8 mouse cellular contexts compared by ENCODE assay signal in the genomic region with DNA sequence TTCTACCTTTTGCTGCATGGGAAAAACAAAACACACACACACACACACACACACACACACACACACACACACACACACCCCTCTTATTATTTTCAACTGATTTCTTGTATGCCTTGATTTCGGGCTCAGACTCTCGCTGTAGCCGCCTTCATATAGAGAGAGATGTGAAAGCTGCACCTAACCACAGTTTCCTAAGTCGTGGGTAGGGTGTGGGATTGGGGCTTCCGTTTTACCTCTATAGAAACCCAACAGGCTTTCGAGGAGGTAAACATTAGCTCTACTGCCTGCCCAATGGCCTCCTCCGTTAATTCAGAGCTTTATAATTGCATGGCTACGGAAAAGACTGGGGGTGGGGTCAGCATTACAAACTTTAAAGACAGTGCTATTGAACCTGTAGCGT. TPM values are rescaled to one million over a fixed set of nuclear protein-coding genes. Genes with fewer than 3 reads are reported as not detected.
DNase-seq lines count a peak whose midpoint lies in the region; ATAC-seq and TF ChIP-seq lines count a peak whose summit lies in the region.

No protein-coding gene starts in this region.

- peaks cover 5% of the 10 kb centered on the region; the same call in 1 of the 2 replicates for H3K4me1 ChIP-seq in heart, embryonic 13.5 days
- H3K4me1 ChIP-seq in heart, adult 2 months (ENCODE audit: control insufficient read depth, insufficient read depth, low read length) = no peaks in the 10 kb centered on the region
- H3K4me1 ChIP-seq in CH12.LX (ENCODE audit: control insufficient read depth in 1 of 2, insufficient read depth in 2 of 2) = peaks cover 3% of the 10 kb centered on the region in 2 experiments; a peak in 2 of 4 replicates
- peaks cover 6% of the 10 kb centered on the region; the same call in 1 of the 2 replicates for H3K4me1 ChIP-seq in hindbrain, embryonic 13.5 days (replicated peaks)
- no peaks in the 10 kb centered on the region for H3K4me1 ChIP-seq in midbrain, embryonic 11.5 days (ENCODE audit: control insufficient read depth, insufficient read depth, low read length)
- no peaks in the 10 kb centered on the region for H3K4me1 ChIP-seq in kidney, adult 2 months (ENCODE audit: control insufficient read depth, insufficient read depth, low read length)

- TF ChIP-seq EP300 in heart, adult 2 months (IDR thresholded peaks at IDR 0.05; ENCODE audit: insufficient read depth, low read depth, low read length) = no peak
- 0 out of 2 replicates have a peak, but pooled peaks have one; percentile 8 for TF ChIP-seq EP300 in CH12.LX (IDR thresholded peaks at IDR 0.05; ENCODE audit: low read length)

- no peak for DNase-seq in heart, adult 2 months
- peak; percentile 51 for DNase-seq in CH12.LX (ENCODE audit: extremely low read depth)
- DNase-seq in midbrain, embryonic 11.5 days (ENCODE audit: low spot score, missing footprints) = no peak
- DNase-seq in yolk sac, embryonic 10.5 days (ENCODE audit: low spot score) = no peak
- DNase-seq in cerebellum, adult 9-11 months = no peak
- DNase-seq in kidney, adult 2 months = no peak

- no peak for TF ChIP-seq RAD21 in CH12.LX (IDR thresholded peaks at IDR 0.05; ENCODE audit: low read depth, low read length)

- H3K9ac ChIP-seq in heart, embryonic 13.5 days = no peak overlapping the region
- no peak overlapping the region for H3K9ac ChIP-seq in heart, adult 2 months (ENCODE audit: low read depth, low read length)
- H3K9ac ChIP-seq in CH12.LX (ENCODE audit: insufficient read depth, low read depth) = no peak overlapping the region
- H3K9ac ChIP-seq in hindbrain, embryonic 13.5 days = peak overlapping the region; percentile 79; the same call in 1 of the 2 replicates
- H3K9ac ChIP-seq in midbrain, embryonic 11.5 days (ENCODE audit: low read length) = no peak overlapping the region; the same call in 1 of the 2 replicates

- peak overlapping the region; percentile 66 for H3K4me3 ChIP-seq in heart, embryonic 13.5 days
- H3K4me3 ChIP-seq in heart, adult 2 months = no peak overlapping the region
- no peak overlapping the region for H3K4me3 ChIP-seq in CH12.LX (replicated peaks in 1 of 3; ENCODE audit: low read depth in 2 of 3, low read length in 2 of 3, poor library complexity in 1 of 3)
- peak overlapping the region; percentile 52; the same call in 1 of the 2 replicates for H3K4me3 ChIP-seq in hindbrain, embryonic 13.5 days
- no peak overlapping the region for H3K4me3 ChIP-seq in midbrain, embryonic 11.5 days (ENCODE audit: low read depth, low read length)
- no peak overlapping the region for H3K4me3 ChIP-seq in kidney, adult 2 months (ENCODE audit: insufficient read depth, low read depth, low read length)

- in situ Hi-C loops in CH12.LX (cut with MboI; ENCODE audit: low pct_ligation_motif_present, low pct_unique_long_range_greater_than_20kb, low sequenced_read_pairs) = no loop called here

- no peaks in the 10 kb centered on the region for H3K36me3 ChIP-seq in heart, embryonic 13.5 days
- no peaks in the 10 kb centered on the region for H3K36me3 ChIP-seq in heart, adult 2 months (ENCODE audit: control insufficient read depth, insufficient read depth, low read length)
- H3K36me3 ChIP-seq in CH12.LX (replicated peaks in 1 of 2; ENCODE audit: control insufficient read depth in 1 of 2, insufficient read depth in 1 of 2, low read length in 1 of 2) = no peaks in the 10 kb centered on the region
- H3K36me3 ChIP-seq in hindbrain, embryonic 13.5 days = no peaks in the 10 kb centered on the region
- H3K36me3 ChIP-seq in midbrain, embryonic 11.5 days (ENCODE audit: control insufficient read depth, insufficient read depth, low read length) = no peaks in the 10 kb centered on the region
- no peaks in the 10 kb centered on the region for H3K36me3 ChIP-seq in kidney, adult 2 months (ENCODE audit: control insufficient read depth, insufficient read depth, low read length)

- dilution Hi-C loops in CH12.LX (cut with MboI; ENCODE audit: extremely low pct_ligation_motif_present, extremely low pct_unique_long_range_greater_than_20kb, low sequenced_read_pairs) = no loop called here

- 88% methylated on average over 9 of the region's 9 CpGs for WGBS in heart, embryonic 13.5 days
- 92% methylated on average over 9 of the region's 9 CpGs for WGBS in heart, adult 2 months
- WGBS in hindbrain, embryonic 13.5 days = 87% methylated on average over 9 of the region's 9 CpGs
- 84% methylated on average over 9 of the region's 9 CpGs for WGBS in midbrain, embryonic 11.5 days
- WGBS in kidney, adult 2 months = 94% methylated on average over 9 of the region's 9 CpGs

- intact Hi-C loops in heart, adult 2 months (cut with DNase I) = no loop called here

- H3K27ac ChIP-seq in heart, embryonic 13.5 days (replicated peaks) = no peak overlapping the region
- H3K27ac ChIP-seq in heart, adult 2 months = no peak overlapping the region
- no peak overlapping the region for H3K27ac ChIP-seq in CH12.LX (ENCODE audit: insufficient read depth, low read depth)
- no peak overlapping the region for H3K27ac ChIP-seq in hindbrain, embryonic 13.5 days
- H3K27ac ChIP-seq in midbrain, embryonic 11.5 days (ENCODE audit: low read depth, low read length) = no peak overlapping the region
- H3K27ac ChIP-seq in kidney, adult 2 months (ENCODE audit: insufficient read depth, low read depth, low read length) = no peak overlapping the region

- peak overlapping the region; percentile 69 for H3K4me2 ChIP-seq in heart, embryonic 13.5 days
- no peak overlapping the region for H3K4me2 ChIP-seq in CH12.LX (ENCODE audit: insufficient read depth, low read depth, poor library complexity, severe bottlenecking)
- H3K4me2 ChIP-seq in hindbrain, embryonic 13.5 days = peak overlapping the region; percentile 57
- no peak overlapping the region for H3K4me2 ChIP-seq in midbrain, embryonic 11.5 days

- H3K79me2 ChIP-seq in heart, adult 2 months (replicated peaks; ENCODE audit: control insufficient read depth, insufficient read depth, low read length) = no peaks in the 10 kb centered on the region
- no peaks in the 10 kb centered on the region for H3K79me2 ChIP-seq in CH12.LX (replicated peaks; ENCODE audit: control insufficient read depth, extremely low read depth, insufficient read depth, poor library complexity, severe bottlenecking)

- no peaks in the 10 kb centered on the region for H3K9me3 ChIP-seq in heart, embryonic 13.5 days
- H3K9me3 ChIP-seq in CH12.LX (replicated peaks; ENCODE audit: low read length) = peaks cover 18% of the 10 kb centered on the region
- H3K9me3 ChIP-seq in hindbrain, embryonic 13.5 days = no peaks in the 10 kb centered on the region
- H3K9me3 ChIP-seq in midbrain, embryonic 11.5 days (ENCODE audit: control insufficient read depth, low read length) = no peaks in the 10 kb centered on the region

- TF ChIP-seq POLR2A in heart, adult 2 months (IDR thresholded peaks at IDR 0.05; ENCODE audit: insufficient read depth, low read depth, low read length) = no peak
- no peak for TF ChIP-seq POLR2A in CH12.LX (IDR thresholded peaks at IDR 0.05; ENCODE audit: low read depth, low read length)
- no peak for TF ChIP-seq POLR2A in kidney, adult 2 months (IDR thresholded peaks at IDR 0.05; ENCODE audit: low read depth, low read length)

- no peak for TF ChIP-seq CTCF in heart, adult 2 months (IDR thresholded peaks at IDR 0.05)
- no peak for TF ChIP-seq CTCF in CH12.LX (conservative IDR thresholded peaks at IDR 0.05 in 1 of 2, IDR thresholded peaks at IDR 0.05 in 1 of 2; ENCODE audit: low read depth in 2 of 2, low read length in 2 of 2)
- TF ChIP-seq CTCF in kidney, adult 2 months (conservative IDR thresholded peaks at IDR 0.05; ENCODE audit: insufficient read depth, insufficient read length, low read depth, low read length) = no peak

- ATAC-seq in heart, embryonic 13.5 days (ENCODE audit: extremely low read depth, insufficient number of reproducible peaks, low FRiP score, low TSS enrichment) = no peak
- peak; percentile 36 for ATAC-seq in hindbrain, embryonic 13.5 days (ENCODE audit: low FRiP score)
- peak; percentile 31; the same call in 1 of the 2 replicates for ATAC-seq in midbrain, embryonic 11.5 days (ENCODE audit: low FRiP score)

- H3K27me3 ChIP-seq in heart, embryonic 13.5 days (replicated peaks) = no peaks in the 10 kb centered on the region
- H3K27me3 ChIP-seq in heart, adult 2 months (ENCODE audit: control insufficient read depth, insufficient read depth, low read length) = no peaks in the 10 kb centered on the region
- peaks cover 82% of the 10 kb centered on the region for H3K27me3 ChIP-seq in CH12.LX (replicated peaks)
- no peaks in the 10 kb centered on the region for H3K27me3 ChIP-seq in hindbrain, embryonic 13.5 days
- H3K27me3 ChIP-seq in midbrain, embryonic 11.5 days (ENCODE audit: control insufficient read depth, insufficient read depth, low read length) = no peaks in the 10 kb centered on the region
- H3K27me3 ChIP-seq in kidney, adult 2 months (replicated peaks; ENCODE audit: control insufficient read depth, insufficient read depth, low read length) = no peaks in the 10 kb centered on the region; the same call in 1 of the 2 replicates

TF ChIP-seq in CH12.LX, 34 proteins besides CTCF, POLR2A, EP300 and RAD21 (continues in another document):
- TF ChIP-seq IRF4 (IDR thresholded peaks at IDR 0.05; ENCODE audit: low read depth, low read length) = peak; percentile 64; the same call in 1 of the 2 replicates
- no peak for TF ChIP-seq ELF1 (IDR thresholded peaks at IDR 0.05; ENCODE audit: low read depth, low read length)
- peak; percentile 94 for TF ChIP-seq MAFK (IDR thresholded peaks at IDR 0.05; ENCODE audit: insufficient replicate concordance, low read length)

RNA-seq across cellular contexts. Expression of a gene that starts 12.8 kb away (rescaled TPM):
- 20.0 and 24.0 TPM in 2 replicates for polyA plus RNA-seq in heart, embryonic 13.5 days (2015; fragmentation: Nextera tagmentation; extraction: Ambion mirVana)
- total RNA-seq in heart, adult 2 months (2021) = 10 to 100 TPM; 19.4 to 19.8 TPM
- 3.9 and 7.9 TPM in 2 replicates for polyA plus RNA-seq in heart, adult 2 months (2012; rRNA removed)
- 3.4 and 4.5 TPM in 2 replicates for total RNA-seq in CH12.LX (2012; rRNA removed)
- total RNA-seq in CH12.LX (2014; rRNA removed) = 4.3 and 4.9 TPM in 2 replicates
- polyA plus RNA-seq in CH12.LX (2012; ENCODE audit: insufficient read length, low read depth) = 4.9 and 5.1 TPM in 2 replicates
- polyA plus RNA-seq in hindbrain, embryonic 13.5 days (2015; fragmentation: Nextera tagmentation; extraction: Ambion mirVana) = 36.1 and 37.9 TPM in 2 replicates
- 33.2 and 34.5 TPM in 2 replicates for polyA plus RNA-seq in midbrain, embryonic 11.5 days (2014; fragmentation: Nextera tagmentation; extraction: Ambion mirVana)
- 2.1 and 2.7 TPM in 2 replicates for polyA plus RNA-seq in kidney, adult 2 months (2012; rRNA removed)

RNA-seq across cellular contexts. Expression of a gene that starts 13.6 kb away (rescaled TPM):
- 2.0 and 2.9 TPM in 2 replicates for polyA plus RNA-seq in heart, embryonic 13.5 days (2015; fragmentation: Nextera tagmentation; extraction: Ambion mirVana)
- not detected for total RNA-seq in heart, adult 2 months (2021)
- polyA plus RNA-seq in heart, adult 2 months (2012; rRNA removed) = 0.98 TPM in 1 of 2 replicates, not detected in the other
- total RNA-seq in CH12.LX (2012; rRNA removed) = not detected in 2 replicates
- total RNA-seq in CH12.LX (2014; rRNA removed) = not detected in 2 replicates
- polyA plus RNA-seq in CH12.LX (2012; ENCODE audit: insufficient read length, low read depth) = not detected in 2 replicates
- 2.1 and 2.8 TPM in 2 replicates for polyA plus RNA-seq in hindbrain, embryonic 13.5 days (2015; fragmentation: Nextera tagmentation; extraction: Ambion mirVana)
- polyA plus RNA-seq in midbrain, embryonic 11.5 days (2014; fragmentation: Nextera tagmentation; extraction: Ambion mirVana) = 3.1 TPM in 2 replicates
- polyA plus RNA-seq in kidney, adult 2 months (2012; rRNA removed) = 0.55 and 1.3 TPM in 2 replicates

Comparison
In these comparisons a context has a peak if more than half of its experiments do, and no peak if none do; other contexts are left out.
1. H3K4me3 ChIP-seq: peak in heart, embryonic 13.5 days (single experiment) and hindbrain, embryonic 13.5 days (single experiment); none in heart, adult 2 months (single experiment), CH12.LX (0 of 3), midbrain, embryonic 11.5 days (single experiment) and kidney, adult 2 months (single experiment).
2. H3K4me2 ChIP-seq: peak in heart, embryonic 13.5 days (single experiment) and hindbrain, embryonic 13.5 days (single experiment); none in CH12.LX (single experiment) and midbrain, embryonic 11.5 days (single experiment).